Mouse (Mus musculus) common myeloid progenitor, adult 5-6 weeks (primary cell): ENCODE measurements around the gene Slc16a12. TPM values are rescaled to one million over a fixed set of nuclear protein-coding genes. Genes with fewer than 3 reads are reported as not detected.
"Not testable (repeated sequence)": the region's sequence is repeated elsewhere in the genome, so short reads cannot be mapped to it uniquely, and the experiment has no call there.

Source experiments
- ATAC-seq: replicated peaks from 2 replicates; pipeline ENCODE4 v1.8.0; 2016; ENCODE audit warnings: low read depth, mild to moderate bottlenecking, moderate TSS enrichment, inconsistent platforms; ENCODE audit not compliant: poor library complexity, severe bottlenecking
- total RNA-seq: library from RNA; stranded (forward); fragments of 200-1000, 187-1606 nt; gene quantifications from 2 replicates; pipeline ENCODE4 v1.2.3, GENCODE M21; 2017

Slc16a12 gene
- total RNA-seq, 1 experiment from 2014 or later: 0.18 TPM

DNA sequence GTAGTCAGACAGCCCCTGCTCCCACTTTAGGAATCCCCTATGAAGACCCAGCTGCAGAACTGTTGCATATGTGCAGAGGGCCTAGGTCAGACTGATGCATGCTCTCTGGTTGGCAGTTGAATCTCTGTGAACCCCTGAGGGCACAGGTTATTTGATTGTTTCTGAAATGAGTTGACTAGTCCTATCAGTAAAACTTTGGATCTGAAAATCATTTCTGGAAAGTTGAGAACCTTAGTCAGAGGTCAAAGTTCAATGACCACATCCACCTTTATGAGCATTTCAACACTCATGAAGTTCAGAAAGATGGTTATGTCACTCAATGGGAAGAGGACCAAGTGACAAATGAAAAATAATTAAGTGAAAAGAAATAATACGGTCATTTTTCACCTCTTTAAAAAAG lies 61.6 kb downstream of the Slc16a12 start:
- ATAC-seq: no peak

DNA sequence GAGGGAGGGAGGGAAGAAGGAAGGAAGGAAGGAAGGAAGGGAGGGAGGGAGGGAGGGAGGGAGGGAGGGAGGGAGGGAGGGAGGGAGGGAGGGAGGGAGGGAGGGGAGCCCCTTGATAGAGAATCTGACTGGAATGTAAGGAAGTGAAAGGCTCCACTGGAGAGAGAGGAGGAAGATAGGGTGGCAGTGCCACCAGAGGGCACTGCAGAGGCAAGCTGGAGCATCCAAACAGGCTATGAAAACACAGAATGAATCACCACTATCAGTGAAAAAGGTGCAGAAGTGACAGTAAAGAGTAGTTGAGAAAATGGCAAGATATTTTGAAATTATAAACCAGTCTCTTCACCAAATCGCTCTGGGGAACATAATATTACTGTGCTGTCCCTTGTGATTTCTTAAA lies 62.2 kb downstream of the Slc16a12 start:
- peak; percentile 72 for ATAC-seq

DNA sequence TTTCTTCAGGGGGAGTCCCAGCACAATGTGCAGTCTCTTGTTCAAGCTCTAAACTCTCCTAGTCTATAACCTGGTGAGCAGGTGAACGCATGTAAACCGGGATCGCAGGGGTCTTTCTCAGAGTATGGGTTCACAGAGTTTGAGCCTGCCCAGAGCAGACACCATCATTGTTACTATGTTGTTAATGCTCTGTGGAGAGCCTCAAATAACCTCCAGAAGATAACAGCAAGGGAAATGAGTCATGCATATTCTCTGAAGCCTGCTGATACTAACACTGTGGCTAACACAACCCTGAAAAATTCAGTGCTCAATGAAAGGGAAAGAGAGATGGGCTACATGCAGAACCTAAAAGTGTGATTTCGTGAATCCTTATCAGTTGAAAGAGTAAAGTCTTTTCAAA lies 68.7 kb downstream of the Slc16a12 start:
- peak; percentile 82 for ATAC-seq

DNA sequence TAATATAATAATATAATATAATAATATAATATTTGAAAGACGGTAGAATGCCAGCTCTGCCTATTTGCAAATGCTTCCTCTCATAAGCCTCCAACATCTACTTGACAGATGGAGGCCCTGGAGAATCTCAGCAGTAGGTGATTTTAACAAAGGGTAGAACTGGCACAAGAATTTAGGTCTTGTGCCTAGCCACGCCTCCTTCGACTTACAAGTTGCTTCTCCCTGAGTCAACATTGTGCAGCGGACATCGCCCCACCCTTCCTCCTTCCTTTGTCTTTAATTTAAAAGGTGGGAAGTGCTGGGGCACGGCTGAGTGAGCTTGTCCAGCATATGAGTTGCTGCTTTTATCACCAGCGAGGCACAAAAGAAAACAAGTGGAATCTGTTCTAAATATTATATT lies 73.6 kb downstream of the Slc16a12 start:
- ATAC-seq: no peak

DNA sequence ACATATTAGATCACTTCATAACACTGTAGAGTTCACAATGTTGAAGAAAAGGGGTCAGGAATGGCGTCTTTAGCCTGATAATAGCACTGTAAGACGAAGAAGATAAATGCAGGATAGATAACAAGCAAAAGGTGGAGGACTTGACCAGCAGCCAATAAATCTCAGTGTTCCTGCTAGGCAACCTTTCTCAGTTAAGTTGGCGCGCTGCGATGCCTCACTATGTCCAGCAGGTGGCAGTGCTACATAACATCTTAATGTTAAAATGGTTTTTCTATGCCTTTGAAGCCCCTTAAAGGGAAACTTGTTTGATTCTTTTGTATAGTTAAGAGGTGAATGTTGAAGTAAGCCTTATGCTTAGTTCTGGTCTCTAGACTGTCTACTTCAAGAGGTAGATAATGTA lies 81.0 kb downstream of the Slc16a12 start:
- ATAC-seq: peak; percentile 60

DNA sequence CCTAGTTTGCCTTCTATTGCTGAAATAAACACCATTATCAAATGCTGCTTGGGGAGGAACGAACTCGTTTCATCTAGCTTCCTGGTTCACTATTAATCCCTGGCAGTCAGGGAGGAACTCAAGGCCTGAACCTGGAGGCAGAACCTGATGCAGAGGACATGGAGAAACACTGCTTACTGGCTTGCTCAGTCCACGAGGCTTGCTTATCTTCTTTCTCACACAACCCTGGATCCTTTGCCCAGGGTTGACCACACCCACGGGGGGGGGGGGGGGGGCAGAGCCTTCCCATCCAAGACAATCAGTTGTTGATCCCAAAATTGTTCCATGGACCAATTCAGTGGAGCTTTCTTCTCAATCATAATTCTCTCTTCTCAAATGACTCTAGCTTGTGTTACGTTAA lies 84.3 kb downstream of the Slc16a12 start:
- no peak for ATAC-seq

DNA sequence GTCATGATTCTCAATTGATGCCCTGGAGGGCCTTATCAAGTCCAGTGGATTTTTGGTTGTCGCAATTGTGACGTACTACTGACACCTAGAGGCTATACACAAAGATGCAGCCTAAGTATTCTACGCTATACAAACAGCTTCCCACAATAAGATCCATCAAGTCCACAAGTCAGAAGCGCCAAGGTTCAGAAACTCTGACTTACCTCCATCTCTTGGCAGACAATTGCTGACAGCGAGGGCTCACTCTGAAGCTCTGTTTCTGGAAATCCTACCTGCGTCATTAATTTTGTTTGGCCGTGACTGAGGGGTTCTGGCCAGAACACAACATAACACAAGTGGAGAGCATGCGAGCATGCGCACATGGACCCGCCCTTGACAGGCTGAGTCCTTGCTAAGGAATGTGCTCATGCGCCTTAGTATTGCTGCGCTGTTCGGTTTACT lies 85.0 kb downstream of the Slc16a12 start:
- peak; percentile 94 for ATAC-seq

DNA sequence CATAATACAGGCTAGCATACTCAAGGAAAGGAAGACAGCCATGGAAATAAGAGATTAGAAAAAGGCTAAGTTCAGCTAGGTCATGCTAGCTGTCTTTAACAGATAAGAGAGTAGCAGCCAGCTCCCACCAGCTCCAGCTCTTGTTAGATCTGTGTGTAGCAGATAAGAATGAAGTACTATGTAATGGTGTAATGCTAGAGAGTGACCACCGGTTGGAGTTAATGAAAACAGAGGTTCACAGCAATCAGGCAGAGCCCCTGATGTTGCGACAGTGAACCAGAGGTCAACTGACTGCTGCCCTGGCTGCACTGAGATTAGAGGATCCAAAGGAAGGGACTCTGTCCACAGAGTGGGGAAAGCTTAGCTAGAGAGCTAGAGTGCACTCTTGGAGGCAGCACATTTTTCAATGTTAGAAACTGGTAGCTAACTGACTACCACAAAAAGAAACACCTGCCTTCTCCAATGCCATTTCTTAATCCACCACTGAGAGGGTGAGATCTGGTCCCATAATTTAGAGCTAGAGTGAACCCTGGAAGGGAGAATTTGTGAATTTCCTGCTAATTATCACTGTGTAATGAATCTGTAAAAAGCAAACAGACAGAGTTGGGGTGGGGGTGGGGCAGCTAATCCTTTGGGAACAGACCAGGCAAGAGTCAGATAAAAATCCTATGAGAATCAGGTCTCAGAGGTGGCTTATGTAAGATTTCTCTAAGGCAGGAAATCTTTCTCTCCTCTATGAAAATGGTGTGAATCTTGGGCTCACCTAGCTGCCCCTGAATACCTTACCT lies 90.4 kb downstream of the Slc16a12 start:
- ATAC-seq: peak; percentile 100

DNA sequence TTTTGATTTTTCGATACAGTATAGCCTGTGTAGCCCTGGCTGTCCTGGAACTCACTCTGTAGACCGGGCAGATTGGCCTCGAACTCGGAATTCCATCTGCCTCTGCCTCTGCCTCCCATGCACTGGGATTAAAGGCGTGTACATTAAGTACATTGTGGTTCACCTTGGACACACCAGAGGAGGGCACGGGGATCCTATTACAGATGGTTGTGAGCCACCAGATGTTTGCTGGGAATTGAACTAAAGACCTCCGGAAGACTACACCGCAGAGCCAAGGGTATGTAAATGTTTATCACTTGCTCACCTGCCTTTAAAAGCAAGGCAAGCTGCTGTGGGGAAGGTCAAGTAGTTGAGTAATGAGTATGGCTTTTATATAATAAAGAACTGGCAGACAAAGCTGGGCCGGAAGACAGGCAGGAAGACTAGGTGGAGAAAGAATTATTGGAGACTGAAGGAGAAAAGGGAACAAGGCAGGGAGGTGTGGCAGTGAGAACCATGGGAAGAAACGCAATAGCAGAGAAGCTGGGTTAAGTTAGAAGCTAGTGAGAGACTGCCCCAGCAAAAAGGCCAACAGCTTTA lies 91.8 kb downstream of the Slc16a12 start:
- ATAC-seq: no peak

DNA sequence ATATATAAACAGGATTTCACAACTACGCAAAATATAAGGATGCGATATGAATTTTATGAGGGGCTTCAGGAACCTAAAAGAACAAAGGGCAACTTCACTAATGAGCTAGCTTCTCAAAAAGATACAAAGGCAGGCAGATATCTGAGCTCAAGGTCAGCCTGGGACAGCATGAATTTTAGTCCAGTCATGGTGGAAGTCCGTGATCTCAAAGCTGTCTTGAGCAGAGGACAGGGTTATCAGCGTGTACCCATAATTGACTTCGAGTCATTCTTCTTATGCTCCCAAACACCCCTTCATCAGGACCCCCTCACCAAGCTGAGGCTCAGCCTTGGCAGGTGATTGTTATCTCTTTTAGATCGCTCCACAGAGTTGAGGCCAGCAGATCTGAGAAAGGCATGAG lies 96.1 kb downstream of the Slc16a12 start:
- no peak for ATAC-seq

DNA sequence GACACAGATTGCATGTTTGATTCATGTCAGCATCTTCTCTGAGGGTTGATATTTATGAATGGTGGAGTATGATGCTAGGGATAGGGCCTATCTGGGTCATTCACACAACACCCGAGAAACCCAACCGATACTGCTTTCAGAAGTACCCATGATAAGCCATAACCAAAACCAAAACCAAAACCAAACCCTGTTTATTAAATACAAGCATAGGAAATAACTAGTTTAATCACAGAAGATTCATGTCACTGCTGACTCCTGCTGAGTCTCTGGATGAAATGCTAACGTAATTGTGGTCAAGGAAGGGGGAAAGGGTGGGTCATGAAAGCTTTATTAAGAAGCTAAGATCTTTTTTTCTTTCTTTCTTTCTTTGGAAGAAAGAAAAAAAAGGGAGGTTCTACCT lies 96.8 kb downstream of the Slc16a12 start:
- ATAC-seq: peak; percentile 60

DNA sequence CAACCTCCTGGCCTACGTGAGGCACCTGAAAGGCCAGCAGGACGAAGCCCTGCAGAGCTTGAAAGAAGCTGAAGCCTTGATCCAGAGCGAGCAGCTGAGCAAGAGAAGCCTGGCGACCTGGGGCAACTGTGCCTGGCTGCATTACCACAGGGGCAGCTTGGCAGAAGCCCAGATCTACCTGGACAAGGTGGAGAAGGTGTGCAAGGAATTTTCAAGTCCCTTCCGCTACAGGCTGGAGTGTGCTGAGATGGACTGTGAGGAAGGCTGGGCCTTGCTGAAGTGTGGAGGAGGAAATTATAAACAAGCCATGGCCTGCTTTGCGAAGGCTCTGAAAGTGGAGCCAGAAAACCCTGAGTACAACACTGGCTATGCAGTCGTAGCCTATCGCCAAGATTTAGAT lies 99.5 kb downstream of the Slc16a12 start:
- ATAC-seq: not testable (repeated sequence)

DNA sequence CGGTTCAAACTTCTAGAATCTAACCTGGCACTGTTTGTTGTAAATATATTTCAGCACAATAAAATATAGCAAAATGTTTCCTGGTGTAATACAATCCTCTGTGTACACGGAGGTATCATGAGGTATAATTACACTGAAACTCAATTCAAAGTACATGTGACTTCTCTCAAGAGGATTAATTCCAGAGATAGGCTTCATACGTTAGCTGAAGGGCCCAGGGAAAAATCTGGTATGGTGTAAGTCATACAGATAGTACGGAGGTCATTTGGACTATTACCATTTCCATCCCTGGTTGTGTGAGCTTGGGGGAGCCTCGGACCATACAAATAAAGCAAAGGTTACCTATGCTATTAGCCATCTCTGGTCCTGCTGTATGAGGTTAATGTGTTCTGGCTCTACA lies 104.5 kb downstream of the Slc16a12 start:
- ATAC-seq: no peak

DNA sequence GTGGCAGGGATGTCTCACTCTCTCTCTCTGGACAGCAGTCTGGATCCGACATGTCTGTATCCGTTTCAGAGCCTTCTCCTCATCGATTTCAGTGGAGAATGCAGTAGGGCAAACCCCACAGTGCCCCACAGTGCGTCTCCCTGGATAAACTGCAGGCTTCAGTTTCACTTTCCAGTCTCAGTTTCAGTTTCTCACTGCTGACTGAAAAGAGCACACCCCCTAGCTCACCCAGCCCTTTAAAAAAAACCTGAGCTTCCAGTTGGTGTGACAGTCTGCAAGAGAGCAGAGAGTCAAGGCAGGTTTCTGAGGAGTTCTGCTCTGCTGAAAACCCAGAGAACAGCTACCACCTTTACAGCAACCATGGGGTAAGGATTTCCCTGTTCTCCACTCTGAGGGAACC lies 106.5 kb downstream of the Slc16a12 start, which contains the start of the genes Ifit1bl2 and Ifit1:
Ifit1bl2 (minus strand) TSS at position 121 of the 400 bp plus-strand sequence.
Ifit1 (plus strand) TSS at position 249 of the 400 bp plus-strand sequence.
- peak; percentile 83 for ATAC-seq

DNA sequence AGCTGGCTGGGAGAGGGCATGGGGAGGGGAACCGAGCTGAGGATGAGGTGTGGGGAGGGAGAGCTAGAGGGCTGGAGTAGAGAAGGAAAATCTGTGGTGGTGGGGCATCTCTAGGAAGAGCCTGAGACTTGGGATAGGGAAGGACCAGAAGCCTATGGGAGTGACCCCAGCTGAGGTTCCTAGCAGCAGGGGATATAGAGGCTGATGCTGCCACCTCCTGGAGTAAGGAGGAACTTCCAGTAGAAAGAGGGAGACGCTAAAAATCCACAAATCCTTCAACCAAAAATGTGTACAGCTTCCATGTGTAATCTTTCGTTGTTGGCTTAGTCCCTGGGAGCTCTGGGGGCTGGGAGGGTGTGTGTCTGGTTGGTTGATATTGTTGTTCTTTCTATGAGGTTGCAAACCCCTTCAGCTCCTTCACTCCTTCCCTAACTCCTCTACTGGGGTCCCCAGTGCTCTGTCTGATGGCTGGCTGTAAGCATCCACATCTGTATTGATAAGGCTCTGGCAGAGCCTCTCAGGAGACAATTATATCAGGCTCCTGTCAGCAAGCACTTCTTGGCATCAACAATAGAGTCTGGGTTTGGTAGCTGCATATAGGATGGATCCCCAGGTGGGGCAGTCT lies 110.0 kb downstream of the Slc16a12 start:
- ATAC-seq: peak; percentile 83

DNA sequence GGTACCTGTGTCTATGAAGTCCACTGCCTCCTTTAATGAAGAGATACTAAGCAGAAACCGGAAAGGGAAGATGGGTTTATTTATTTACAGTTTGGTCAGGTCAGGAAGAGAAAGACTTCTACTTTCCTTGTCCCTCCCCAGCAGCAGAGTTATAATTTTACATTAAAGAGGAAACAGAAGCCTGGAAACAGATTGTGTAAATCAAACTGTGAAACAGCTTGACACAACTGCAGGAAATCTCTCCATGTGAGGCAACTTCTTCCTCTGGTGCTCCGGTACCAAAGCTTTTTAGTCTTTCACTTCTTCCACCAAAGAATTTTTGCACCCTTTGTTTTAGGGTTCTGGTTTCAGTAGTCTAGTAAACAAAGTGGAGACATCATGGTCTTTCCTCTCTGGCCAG lies 113.6 kb downstream of the Slc16a12 start:
- ATAC-seq: no peak

DNA sequence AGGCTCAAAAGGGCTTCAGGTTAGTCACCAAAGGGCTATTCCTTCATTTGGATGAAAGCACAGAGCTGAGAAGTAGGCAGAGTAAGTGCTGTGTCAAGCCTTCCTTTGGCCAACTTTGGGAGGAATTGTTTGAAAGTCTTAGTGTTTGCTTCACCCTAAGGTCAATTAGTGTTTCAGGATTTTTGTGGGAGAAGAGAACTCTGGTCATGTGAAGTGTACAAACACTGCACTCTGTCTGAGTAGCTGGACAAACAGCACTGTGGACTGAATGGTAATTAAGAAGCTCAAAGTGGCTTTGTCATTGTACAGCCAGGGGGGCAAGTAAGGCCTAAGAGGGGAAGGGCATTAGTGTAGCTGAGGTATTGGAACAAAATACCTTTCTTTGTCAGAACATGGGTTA lies 115.6 kb downstream of the Slc16a12 start:
- no peak for ATAC-seq

DNA sequence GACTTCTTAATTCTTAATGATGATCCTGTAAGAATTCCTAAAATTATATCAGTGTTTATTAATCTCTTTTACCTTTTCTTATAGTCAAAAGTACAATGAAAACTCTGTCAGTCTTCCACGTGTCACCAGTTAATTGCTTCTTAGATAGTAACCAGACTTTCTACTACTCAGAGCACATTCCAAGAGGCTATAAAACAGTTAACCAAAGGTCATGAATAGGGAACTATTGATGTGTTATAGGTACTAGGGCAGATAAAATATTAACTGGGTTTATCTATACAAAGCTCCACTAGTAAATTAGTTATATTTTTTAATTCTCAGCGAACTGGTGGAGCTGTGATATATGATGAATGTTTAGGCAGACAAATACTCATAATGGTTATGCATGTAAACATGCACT lies 119.6 kb downstream of the Slc16a12 start:
- no peak for ATAC-seq

DNA sequence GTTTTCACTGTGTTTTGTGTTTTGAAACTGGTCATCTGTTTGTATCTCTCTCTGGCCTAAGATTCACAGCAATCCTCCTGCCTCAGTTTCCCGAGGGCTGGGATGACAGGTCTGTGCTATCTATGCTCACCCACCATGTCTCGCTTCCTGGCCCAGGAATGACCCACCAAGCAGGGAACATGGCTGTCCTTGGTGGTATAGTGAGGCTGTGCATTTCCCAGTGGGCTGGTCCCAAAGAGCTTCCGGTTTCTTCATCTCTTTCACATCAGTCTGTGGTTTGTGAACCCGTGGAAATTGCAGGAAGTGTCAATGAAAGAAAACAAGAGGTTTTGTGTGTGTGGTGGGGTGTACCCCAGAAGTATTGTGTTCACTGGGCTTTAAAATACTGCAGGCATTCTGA lies 122.4 kb downstream of the Slc16a12 start:
- ATAC-seq: no peak

DNA sequence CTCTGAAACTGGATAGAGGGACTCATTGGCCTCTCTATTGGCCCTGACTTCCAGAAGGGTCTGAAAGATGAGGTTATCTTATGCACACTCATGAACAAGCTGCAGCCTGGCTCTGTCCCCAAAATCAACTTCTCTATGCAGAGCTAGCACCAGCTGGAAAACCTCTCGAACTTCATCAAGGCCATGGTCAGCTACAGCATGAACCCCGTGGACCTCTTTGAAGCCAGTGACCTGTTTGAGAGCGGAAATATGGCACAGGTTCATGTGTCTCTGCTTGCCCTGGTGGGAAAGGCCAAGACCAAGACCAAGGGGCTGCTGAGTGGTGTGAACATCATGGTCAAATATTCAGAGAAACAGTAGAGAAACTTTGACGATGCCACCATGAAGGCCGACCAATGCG lies 123.3 kb downstream of the Slc16a12 start:
- no peak for ATAC-seq

DNA sequence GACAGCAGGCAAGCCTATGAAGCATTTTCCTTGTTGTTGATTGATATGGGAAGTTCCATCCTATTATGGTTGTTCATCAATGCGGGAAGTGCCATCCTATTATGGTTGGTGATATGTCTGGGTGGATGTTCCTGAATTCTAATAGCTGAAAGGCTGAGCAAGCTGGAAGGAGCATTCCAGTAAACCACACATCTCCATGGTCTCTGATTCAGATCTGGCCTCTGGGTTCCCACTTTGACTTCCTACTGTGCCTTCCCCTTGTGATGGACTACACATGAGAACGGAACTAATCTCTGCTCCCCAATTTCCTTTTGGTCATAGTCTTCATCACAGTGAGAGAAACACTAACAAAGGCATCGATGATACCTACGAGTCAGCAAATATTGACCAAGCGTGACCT lies 126.2 kb downstream of the Slc16a12 start:
- no peak for ATAC-seq
